Mouse (Mus musculus) layer of hippocampus, adult 2 months (tissue): Measurements from ENCODE around the gene Hspa4l. TPM values are rescaled to one million over a fixed set of nuclear protein-coding genes. Genes with fewer than 3 reads are reported as not detected.
A peak's percentile ranks its signal among the peaks of the same experiment; 100 is the strongest.

Source experiments
- DNase-seq, 2 experiments: peaks; one replicate each; pipeline ENCODE4 v3.0.0; 2022; ENCODE audit warnings: low spot score in 2 of 2
- H3K27ac ChIP-seq: fragments of 200-600 bp; 2 replicates; pipeline ENCODE4 v1.8.1; 2022
- H3K4me3 ChIP-seq: fragments of 200-600 bp; 2 replicates; pipeline ENCODE4 v1.8.1; 2022; ENCODE audit warnings: mild to moderate bottlenecking
- CTCF ChIP-seq: fragments of 200-600 bp; conservative IDR thresholded peaks from 2 replicates; pipeline ENCODE4 v1.8.1; 2022; ENCODE audit warnings: antibody characterized with exemption, mild to moderate bottlenecking, moderate library complexity
- long read RNA-seq, 2 experiments: library from polyadenylated mRNA; stranded (forward); transcript quantifications; one replicate each; pipeline ENCODE4 v2.0.0; 2021; ENCODE audit warnings: borderline mapping rate in 2 of 2
- total RNA-seq, 2 experiments: library from RNA; stranded (reverse); gene quantifications; 2 replicates each; pipeline ENCODE4 v1.2.3; 2021

The Hspa4l gene
- 100 to 1,000 TPM; 146 to 155 TPM for total RNA-seq
- long read RNA-seq, experiment 1, full-length matches to known transcripts = 61 of 75 reads
- long read RNA-seq, experiment 1, partial matches to known transcripts = 9 of 75 reads
- long read RNA-seq, experiment 1, other reads (novel, unspliced or antisense) = 5 of 75 reads
- long read RNA-seq, experiment 2, full-length matches to known transcripts = 94 of 123 reads
- long read RNA-seq, experiment 2, partial matches to known transcripts = 6 of 123 reads
- long read RNA-seq, experiment 2, other reads (novel, unspliced or antisense) = 23 of 123 reads

GRCm38 (mm10) chr3:40744024-40744835 lies at the start of gene Hspa4l:
Hspa4l (plus strand) TSS chr3:40744495.
- no peak for TF ChIP-seq CTCF
- peak within 1 kb of the TSS; percentile 99 for H3K4me3 ChIP-seq
- DNase-seq = peak in 1 of 2 experiments; percentile 22
- H3K27ac ChIP-seq = peak within 1 kb of the TSS; percentile 98

DNA sequence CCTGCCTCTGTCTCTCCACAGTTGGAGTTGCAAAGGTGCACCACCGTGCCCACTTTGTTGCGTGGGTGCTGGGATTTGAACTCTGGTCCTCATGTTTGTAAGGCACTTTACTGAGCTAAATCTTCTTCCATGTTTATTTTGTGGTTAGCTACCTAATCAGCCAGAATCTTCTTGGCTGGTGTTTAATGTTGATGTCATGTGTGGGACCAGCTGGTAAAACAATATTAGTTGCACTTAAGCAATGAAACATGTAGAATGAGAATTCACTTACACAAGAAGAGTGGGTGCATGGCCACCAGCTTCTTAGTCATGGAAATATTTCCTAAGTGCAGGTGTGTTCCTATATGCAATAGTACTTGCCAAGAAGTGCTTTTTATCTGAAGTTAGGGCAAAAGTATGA lies 49.1 kb upstream of the Hspa4l start:
- no peak overlapping the region for H3K27ac ChIP-seq
- DNase-seq = no peak
- no peak overlapping the region for H3K4me3 ChIP-seq
- no peak for TF ChIP-seq CTCF

GRCm38 (mm10) chr3:40698834-40699233 lies 45.5 kb upstream of the Hspa4l start:
- Histone ChIP-seq H3K27ac (no peak overlapping the region), H3K4me3 (no peak overlapping the region)
- no peak for TF ChIP-seq CTCF
- no peak for DNase-seq

DNA sequence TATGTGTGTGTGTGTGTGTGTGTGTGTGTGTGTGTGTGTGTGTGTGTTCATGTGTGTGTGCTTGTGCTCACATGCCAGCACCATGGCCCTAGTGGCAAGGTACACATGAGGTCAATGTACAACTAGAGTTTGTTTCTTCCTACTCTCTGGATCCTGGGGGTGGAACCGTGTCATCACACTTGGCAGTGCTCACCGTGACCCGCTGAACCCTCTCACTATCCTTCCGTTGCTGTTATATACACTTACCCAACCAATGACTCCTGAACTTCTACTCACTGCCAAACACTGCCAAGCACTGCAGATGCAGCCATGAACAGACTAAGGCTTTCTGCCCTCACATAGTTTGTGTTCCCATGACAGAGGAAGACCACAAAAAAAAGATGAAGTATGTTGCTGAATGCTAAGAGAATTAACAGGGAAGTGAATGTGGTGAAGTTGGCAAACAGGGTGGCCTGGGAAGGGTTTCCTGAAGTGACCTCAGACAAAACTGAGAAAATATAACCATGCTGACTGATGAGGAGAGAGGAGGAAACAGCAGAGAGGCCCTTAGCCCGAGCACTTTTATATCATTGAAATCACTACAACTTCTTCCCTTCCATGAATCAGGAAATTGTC lies 39.4 kb upstream of the Hspa4l start:
- no peak for DNase-seq
- Histone ChIP-seq H3K4me3 (no peak overlapping the region), H3K27ac (no peak overlapping the region)
- no peak for TF ChIP-seq CTCF

DNA sequence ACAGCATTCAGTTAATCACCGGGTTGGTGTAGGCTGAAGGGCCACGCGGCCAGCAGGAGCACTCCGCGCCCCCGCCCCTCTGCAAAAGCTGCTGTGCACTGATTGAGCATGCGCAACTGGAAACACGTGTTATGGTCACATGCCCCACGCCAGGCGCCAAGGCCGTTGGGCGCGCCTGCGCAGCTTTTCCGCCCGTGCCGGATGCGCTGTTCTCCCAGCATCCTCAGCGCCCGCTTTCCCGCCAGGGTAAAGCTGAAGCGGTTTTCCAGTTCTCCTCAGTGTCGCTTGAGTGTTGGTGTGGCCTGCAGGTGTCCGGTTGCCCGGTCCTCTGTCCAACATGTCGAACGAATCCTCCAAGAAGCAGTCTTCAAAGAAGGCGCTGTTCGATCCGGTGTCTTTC lies 35.6 kb upstream of the Hspa4l start, which contains the start of gene Slc25a31:
TSS of gene Slc25a31 (plus strand) at position 201 of the 400 bp plus-strand sequence.
- Histone ChIP-seq H3K27ac (no peak within 1 kb of the TSS), H3K4me3 (no peak within 1 kb of the TSS)
- TF ChIP-seq CTCF = no peak
- no peak for DNase-seq

DNA sequence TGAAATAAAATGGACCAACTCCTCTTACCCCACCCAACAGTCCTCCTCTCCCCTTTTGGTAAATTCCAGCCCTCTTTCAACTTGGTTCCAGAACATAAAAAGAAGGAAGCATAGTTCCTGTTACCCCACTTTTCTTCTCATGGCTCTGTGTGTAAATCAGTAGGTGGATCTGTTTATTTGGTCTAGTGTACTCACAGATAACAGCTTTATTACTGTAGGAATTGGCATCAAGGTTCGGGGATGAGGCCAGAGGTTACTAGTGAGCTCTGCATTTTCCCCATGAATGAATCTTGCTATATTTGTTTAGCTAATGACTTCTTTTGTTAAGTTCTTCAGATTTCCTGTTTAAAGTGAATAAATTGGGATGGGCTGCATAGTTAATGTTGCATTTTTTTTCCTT lies 28.2 kb upstream of the Hspa4l start:
- H3K27ac ChIP-seq = no peak overlapping the region
- H3K4me3 ChIP-seq = no peak overlapping the region
- DNase-seq = no peak
- TF ChIP-seq CTCF = no peak

- TF ChIP-seq CTCF = no peak
- no peak for DNase-seq
- H3K27ac ChIP-seq = no peak overlapping the region
- H3K4me3 ChIP-seq = no peak overlapping the region
Measured at GRCm38 (mm10) chr3:40719022-40719421, 25.3 kb upstream of the Hspa4l start.

GRCm38 (mm10) chr3:40738381-40738912 lies 5.8 kb upstream of the Hspa4l start:
- TF ChIP-seq CTCF = no peak
- Histone ChIP-seq H3K27ac (no peak overlapping the region), H3K4me3 (no peak overlapping the region)
- no peak for DNase-seq

GRCm38 (mm10) chr3:40744836-40745660 lies 753 bp downstream of the Hspa4l start:
- H3K4me3 ChIP-seq = peak overlapping the region; percentile 99
- H3K27ac ChIP-seq = peak overlapping the region; percentile 98
- peak; percentile 33; the same call in 1 of the 2 replicates for TF ChIP-seq CTCF
- peak; percentile 89 to 90 for DNase-seq

- H3K4me3 ChIP-seq = peak overlapping the region; percentile 99
- DNase-seq = peak in 1 of 2 experiments; percentile 2
- peak overlapping the region; percentile 98 for H3K27ac ChIP-seq
- TF ChIP-seq CTCF = no peak
Measured at GRCm38 (mm10) chr3:40745661-40746547, 1.6 kb downstream of the Hspa4l start.

GRCm38 (mm10) chr3:40760746-40761145 lies 16.5 kb downstream of the Hspa4l start:
- no peak for DNase-seq
- no peak for TF ChIP-seq CTCF
- Histone ChIP-seq H3K27ac (no peak overlapping the region), H3K4me3 (no peak overlapping the region)
